Mouse (Mus musculus): ENCODE data around the gene Lgals7. TPM values are rescaled to one million over a fixed set of nuclear protein-coding genes. Genes with fewer than 3 reads are reported as not detected.
A peak's percentile ranks its signal among the peaks of the same experiment; 100 is the strongest.

Gene Lgals7
- not detected in 2 replicates for polyA plus RNA-seq (2012; ENCODE audit: insufficient read depth, low replicate concordance)

GRCm38 (mm10) chr7:28863540-28863939, at the start of gene Lgals7:
TSS of gene Lgals7 (plus strand) at chr7:28863853.
- H3K9me3 ChIP-seq = peaks cover 20% of the 10 kb centered on the region
- peak within 1 kb of the TSS; percentile 1 for H3K4me3 ChIP-seq (replicated peaks)
- H3K4me1 ChIP-seq = peaks cover 49% of the 10 kb centered on the region
- H3K36me3 ChIP-seq (replicated peaks; ENCODE audit: low read length) = no peaks in the 10 kb centered on the region
- peaks cover 2% of the 10 kb centered on the region for H3K27me3 ChIP-seq (replicated peaks)
- TF ChIP-seq GATA1 (IDR thresholded peaks at IDR 0.05; ENCODE audit: borderline replicate concordance, low read length) = no peak
- TF ChIP-seq FLI1 (IDR thresholded peaks at IDR 0.05; ENCODE audit: low read length) = no peak

- no peaks in the 10 kb centered on the region for H3K27me3 ChIP-seq (replicated peaks)
- peaks cover 78% of the 10 kb centered on the region for H3K4me1 ChIP-seq
- H3K9me3 ChIP-seq = no peaks in the 10 kb centered on the region
- TF ChIP-seq FLI1 (IDR thresholded peaks at IDR 0.05; ENCODE audit: low read length) (no peak), GATA1 (IDR thresholded peaks at IDR 0.05; ENCODE audit: borderline replicate concordance, low read length) (no peak)
- H3K4me3 ChIP-seq (replicated peaks) = no peak overlapping the region
- H3K36me3 ChIP-seq (replicated peaks; ENCODE audit: low read length) = peaks cover 76% of the 10 kb centered on the region
Measured at GRCm38 (mm10) chr7:28814306-28815034, 49.2 kb upstream of the Lgals7 start.

- Histone ChIP-seq H3K36me3 (replicated peaks; ENCODE audit: low read length) (peaks cover 84% of the 10 kb centered on the region), H3K4me3 (replicated peaks) (no peak overlapping the region), H3K4me1 (peaks cover 82% of the 10 kb centered on the region), H3K27me3 (replicated peaks) (no peaks in the 10 kb centered on the region), H3K9me3 (no peaks in the 10 kb centered on the region)
- TF ChIP-seq FLI1 (IDR thresholded peaks at IDR 0.05; ENCODE audit: low read length) (no peak), GATA1 (IDR thresholded peaks at IDR 0.05; ENCODE audit: borderline replicate concordance, low read length) (no peak)
Measured at GRCm38 (mm10) chr7:28815230-28815629, 48.4 kb upstream of the Lgals7 start.

- TF ChIP-seq FLI1 (IDR thresholded peaks at IDR 0.05; ENCODE audit: low read length) (no peak), GATA1 (IDR thresholded peaks at IDR 0.05; ENCODE audit: borderline replicate concordance, low read length) (no peak)
- Histone ChIP-seq H3K27me3 (replicated peaks) (no peaks in the 10 kb centered on the region), H3K36me3 (replicated peaks; ENCODE audit: low read length) (peaks cover 93% of the 10 kb centered on the region), H3K4me3 (replicated peaks) (peak overlapping the region; percentile 11), H3K4me1 (peaks cover 92% of the 10 kb centered on the region), H3K9me3 (no peaks in the 10 kb centered on the region)
Measured at GRCm38 (mm10) chr7:28816201-28816600, 47.5 kb upstream of the Lgals7 start.

- Histone ChIP-seq H3K9me3 (no peaks in the 10 kb centered on the region), H3K36me3 (replicated peaks; ENCODE audit: low read length) (peaks cover 99% of the 10 kb centered on the region), H3K27me3 (replicated peaks) (no peaks in the 10 kb centered on the region), H3K4me1 (peaks cover 98% of the 10 kb centered on the region), H3K4me3 (replicated peaks) (peak overlapping the region; percentile 76)
- no peak for TF ChIP-seq GATA1 (IDR thresholded peaks at IDR 0.05; ENCODE audit: borderline replicate concordance, low read length)
- TF ChIP-seq FLI1 (IDR thresholded peaks at IDR 0.05; ENCODE audit: low read length) = no peak
Measured at GRCm38 (mm10) chr7:28816920-28817319, 46.7 kb upstream of the Lgals7 start.

- Histone ChIP-seq H3K9me3 (no peaks in the 10 kb centered on the region), H3K4me3 (replicated peaks) (no peak overlapping the region), H3K27me3 (replicated peaks) (no peaks in the 10 kb centered on the region), H3K4me1 (peaks cover 98% of the 10 kb centered on the region), H3K36me3 (replicated peaks; ENCODE audit: low read length) (peaks cover 99% of the 10 kb centered on the region)
- TF ChIP-seq FLI1 (IDR thresholded peaks at IDR 0.05; ENCODE audit: low read length) = no peak
- no peak for TF ChIP-seq GATA1 (IDR thresholded peaks at IDR 0.05; ENCODE audit: borderline replicate concordance, low read length)
Measured at GRCm38 (mm10) chr7:28817524-28817923, 46.1 kb upstream of the Lgals7 start.

GRCm38 (mm10) chr7:28817957-28818356, 45.7 kb upstream of the Lgals7 start:
- Histone ChIP-seq H3K9me3 (no peaks in the 10 kb centered on the region), H3K4me1 (peaks cover 98% of the 10 kb centered on the region), H3K36me3 (replicated peaks; ENCODE audit: low read length) (peaks cover 99% of the 10 kb centered on the region), H3K27me3 (replicated peaks) (no peaks in the 10 kb centered on the region), H3K4me3 (replicated peaks) (no peak overlapping the region)
- TF ChIP-seq FLI1 (IDR thresholded peaks at IDR 0.05; ENCODE audit: low read length) (no peak), GATA1 (IDR thresholded peaks at IDR 0.05; ENCODE audit: borderline replicate concordance, low read length) (no peak)

- Histone ChIP-seq H3K36me3 (replicated peaks; ENCODE audit: low read length) (peaks cover 99% of the 10 kb centered on the region), H3K27me3 (replicated peaks) (no peaks in the 10 kb centered on the region), H3K4me1 (peaks cover 98% of the 10 kb centered on the region), H3K4me3 (replicated peaks) (no peak overlapping the region), H3K9me3 (no peaks in the 10 kb centered on the region)
- TF ChIP-seq FLI1 (IDR thresholded peaks at IDR 0.05; ENCODE audit: low read length) = no peak
- TF ChIP-seq GATA1 (IDR thresholded peaks at IDR 0.05; ENCODE audit: borderline replicate concordance, low read length) = no peak
Measured at GRCm38 (mm10) chr7:28818436-28818835, 45.2 kb upstream of the Lgals7 start.

GRCm38 (mm10) chr7:28818861-28819452, 44.7 kb upstream of the Lgals7 start:
- Histone ChIP-seq H3K27me3 (replicated peaks) (no peaks in the 10 kb centered on the region), H3K36me3 (replicated peaks; ENCODE audit: low read length) (peaks cover 95% of the 10 kb centered on the region), H3K9me3 (no peaks in the 10 kb centered on the region), H3K4me3 (replicated peaks) (no peak overlapping the region), H3K4me1 (peaks cover 98% of the 10 kb centered on the region)
- TF ChIP-seq GATA1 (IDR thresholded peaks at IDR 0.05; ENCODE audit: borderline replicate concordance, low read length) (no peak), FLI1 (IDR thresholded peaks at IDR 0.05; ENCODE audit: low read length) (no peak)

GRCm38 (mm10) chr7:28819571-28819970, 44.1 kb upstream of the Lgals7 start:
- no peaks in the 10 kb centered on the region for H3K27me3 ChIP-seq (replicated peaks)
- peaks cover 89% of the 10 kb centered on the region for H3K36me3 ChIP-seq (replicated peaks; ENCODE audit: low read length)
- H3K9me3 ChIP-seq = no peaks in the 10 kb centered on the region
- TF ChIP-seq GATA1 (IDR thresholded peaks at IDR 0.05; ENCODE audit: borderline replicate concordance, low read length) (no peak), FLI1 (IDR thresholded peaks at IDR 0.05; ENCODE audit: low read length) (no peak)
- H3K4me1 ChIP-seq = peaks cover 98% of the 10 kb centered on the region
- no peak overlapping the region for H3K4me3 ChIP-seq (replicated peaks)

All from megakaryocyte, embryonic 14.5 days (primary cell).